Mouse (Mus musculus): ENCODE measurements around the gene Cybrd1. TPM values are rescaled to one million over a fixed set of nuclear protein-coding genes. Genes with fewer than 3 reads are reported as not detected.

Cybrd1 gene
- polyA plus RNA-seq, 1 experiment from 2014 or later = 7.8 TPM

DNA sequence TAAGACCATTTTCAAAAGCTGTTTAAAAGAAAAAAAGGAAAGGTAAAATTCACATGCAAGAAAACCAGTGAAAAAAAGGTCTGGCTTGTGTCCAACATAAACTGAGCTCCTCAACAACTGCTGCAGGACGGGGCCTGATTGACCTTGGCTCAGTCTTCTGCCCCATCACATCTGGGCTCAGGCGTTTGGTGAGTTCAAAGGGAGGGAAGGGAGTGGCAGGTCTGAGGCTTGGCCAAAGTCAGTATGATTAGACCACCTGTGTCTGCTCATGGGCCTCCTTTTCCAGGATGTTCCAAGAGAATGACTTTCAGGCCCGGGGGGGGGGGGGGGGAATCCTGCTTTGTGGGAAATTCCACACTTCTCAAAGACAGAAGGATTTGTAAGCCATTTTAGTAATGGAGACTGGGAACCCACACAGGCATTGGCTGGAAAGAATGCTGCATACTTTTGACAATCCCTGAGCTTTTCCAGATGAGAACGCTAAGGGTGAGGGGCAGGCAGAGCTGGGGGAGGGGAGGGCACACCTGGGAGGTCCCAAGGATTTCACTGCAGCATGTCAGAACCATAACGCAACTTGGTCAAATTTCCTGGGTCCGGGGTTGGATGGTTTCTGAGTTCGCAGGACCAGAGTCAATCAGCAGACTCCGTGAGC lies 63.0 kb downstream of the Cybrd1 start:
- Histone ChIP-seq H3K27ac (no peak overlapping the region), H3K4me3 (replicated peaks) (no peak overlapping the region), H3K9ac (no peak overlapping the region), H3K4me2 (no peak overlapping the region), H3K36me3 (no peaks in the 10 kb centered on the region), H3K4me1 (no peaks in the 10 kb centered on the region), H3K27me3 (replicated peaks) (no peaks in the 10 kb centered on the region), H3K9me3 (no peaks in the 10 kb centered on the region)
- no peak; the same call in 1 of the 2 replicates for ATAC-seq (ENCODE audit: insufficient read depth, low FRiP score, low read depth)
- 34% methylated on average over 8 of the region's 8 CpGs for WGBS

DNA sequence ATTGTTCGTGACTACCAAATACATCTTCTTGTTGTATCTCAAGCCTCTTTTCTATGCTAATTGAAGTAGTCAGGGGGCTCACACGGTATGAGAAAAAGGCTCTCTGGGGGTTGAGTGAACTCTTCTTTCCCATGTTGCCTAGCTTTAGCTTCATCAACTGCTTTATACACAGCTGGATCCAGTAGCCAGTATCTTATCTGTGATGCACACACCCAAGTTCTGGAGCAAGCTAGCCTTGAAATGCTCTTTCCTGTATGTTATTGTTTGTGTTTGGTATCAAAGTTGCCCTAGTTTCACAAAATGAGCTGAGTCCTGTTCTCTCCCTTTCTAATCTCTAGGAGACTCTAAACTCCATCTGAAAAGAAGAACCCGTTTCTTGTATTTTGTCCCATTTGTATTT lies 70.2 kb downstream of the Cybrd1 start:
- no peak for ATAC-seq (ENCODE audit: insufficient read depth, low FRiP score, low read depth)
- Histone ChIP-seq H3K27ac (no peak overlapping the region), H3K27me3 (replicated peaks) (no peaks in the 10 kb centered on the region), H3K4me1 (no peaks in the 10 kb centered on the region), H3K4me3 (replicated peaks) (no peak overlapping the region), H3K9ac (no peak overlapping the region), H3K36me3 (no peaks in the 10 kb centered on the region), H3K4me2 (no peak overlapping the region), H3K9me3 (no peaks in the 10 kb centered on the region)
- 67% methylated on average over 3 of the region's 3 CpGs for WGBS

- Histone ChIP-seq H3K9me3 (no peaks in the 10 kb centered on the region), H3K27me3 (replicated peaks) (no peaks in the 10 kb centered on the region), H3K4me2 (no peak overlapping the region), H3K4me1 (no peaks in the 10 kb centered on the region), H3K36me3 (no peaks in the 10 kb centered on the region), H3K27ac (no peak overlapping the region), H3K9ac (no peak overlapping the region), H3K4me3 (replicated peaks) (no peak overlapping the region)
- 52% methylated on average over 2 of the region's 2 CpGs for WGBS
- peak; percentile 35; the same call in 1 of the 2 replicates for ATAC-seq (ENCODE audit: insufficient read depth, low FRiP score, low read depth)
Observed at GRCm38 (mm10) chr2:71188861-71189260, 71.1 kb downstream of the Cybrd1 start.

DNA sequence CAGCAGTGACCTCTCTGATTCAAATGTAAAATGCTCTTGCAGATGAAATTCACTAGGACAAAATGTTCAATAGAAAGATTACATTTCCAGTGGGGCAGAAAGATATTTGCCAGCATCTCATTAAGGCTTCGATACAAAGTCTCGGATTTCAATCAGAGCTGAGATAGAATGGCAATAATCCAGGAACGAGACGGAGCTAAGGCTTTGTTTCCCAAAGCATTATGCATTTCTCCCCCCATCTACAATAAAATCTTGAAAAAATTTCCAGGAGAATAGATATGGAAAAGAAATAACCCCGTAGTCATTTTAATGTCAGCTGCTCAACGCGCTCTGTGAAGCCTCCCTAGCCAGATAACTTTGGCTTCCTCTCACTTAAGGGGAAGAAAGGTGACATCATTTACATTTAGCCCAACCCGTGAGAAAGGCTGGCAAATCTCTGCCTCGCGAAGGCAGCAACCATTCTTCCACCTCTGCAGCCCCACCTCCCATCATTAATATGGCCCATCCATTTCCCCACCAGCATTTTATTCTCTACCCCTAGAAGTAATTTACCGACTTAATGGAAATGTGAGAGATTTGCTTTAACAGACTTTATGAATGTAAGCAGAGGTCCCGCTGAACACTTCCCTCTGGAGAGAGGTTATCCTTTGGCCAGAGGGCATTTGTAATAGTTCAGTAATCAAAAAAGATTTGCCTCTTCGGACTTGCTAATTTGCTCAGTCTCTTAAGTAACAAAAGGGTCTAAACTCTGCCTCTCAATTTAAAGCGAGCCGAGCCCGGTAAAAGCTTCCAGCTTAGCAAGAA lies 73.9 kb downstream of the Cybrd1 start:
- no peak for ATAC-seq (ENCODE audit: insufficient read depth, low FRiP score, low read depth)
- no peaks in the 10 kb centered on the region for H3K27me3 ChIP-seq (replicated peaks)
- 0 out of 2 replicates have a peak overlapping the region, but pooled peaks have one; percentile 6 for H3K4me2 ChIP-seq
- no peaks in the 10 kb centered on the region for H3K9me3 ChIP-seq
- H3K27ac ChIP-seq = no peak overlapping the region
- H3K4me1 ChIP-seq = no peaks in the 10 kb centered on the region
- 29% methylated on average over 16 of the region's 16 CpGs for WGBS
- no peak overlapping the region for H3K4me3 ChIP-seq (replicated peaks)
- H3K36me3 ChIP-seq = no peaks in the 10 kb centered on the region
- no peak overlapping the region for H3K9ac ChIP-seq

DNA sequence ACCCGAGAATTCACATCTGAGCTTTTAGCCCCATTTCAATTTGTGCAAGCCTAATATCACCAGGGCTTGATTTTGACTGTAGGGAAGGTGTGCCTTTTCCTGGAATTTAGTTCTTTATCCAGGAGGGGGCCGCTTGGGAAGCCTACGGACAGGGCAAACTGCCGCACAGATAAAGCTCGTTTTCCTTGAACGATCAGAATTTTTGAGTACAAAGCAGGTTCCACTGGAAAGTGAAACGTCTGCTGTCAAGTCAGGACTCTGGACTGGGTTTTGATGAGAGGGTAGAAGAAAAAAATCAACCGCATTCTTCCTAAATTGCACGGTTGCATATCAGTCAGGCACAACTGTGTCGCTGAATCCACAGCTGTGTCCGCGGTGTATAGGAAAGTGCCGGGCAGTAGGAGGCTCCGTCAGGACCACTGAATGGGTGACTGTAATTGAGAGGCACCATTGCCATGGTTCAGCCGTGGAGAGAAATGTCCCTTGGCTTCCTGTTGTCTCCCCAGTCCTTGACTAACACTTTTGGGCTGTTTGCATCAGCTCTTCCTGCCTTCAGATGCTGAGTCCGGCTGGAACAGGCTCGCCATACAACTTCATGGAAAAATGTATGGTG lies 74.6 kb downstream of the Cybrd1 start:
- no peak for ATAC-seq (ENCODE audit: insufficient read depth, low FRiP score, low read depth)

More for the DNA sequence above, 74.6 kb downstream of the Cybrd1 start:
- Histone ChIP-seq H3K27ac (no peak overlapping the region), H3K4me2 (0 out of 2 replicates have a peak overlapping the region, but pooled peaks have one; percentile 6), H3K9me3 (no peaks in the 10 kb centered on the region), H3K27me3 (replicated peaks) (no peaks in the 10 kb centered on the region), H3K9ac (no peak overlapping the region), H3K4me1 (peaks cover 4% of the 10 kb centered on the region; the same call in 1 of the 2 replicates), H3K4me3 (replicated peaks) (no peak overlapping the region), H3K36me3 (no peaks in the 10 kb centered on the region)
- WGBS = 58% methylated on average over 17 of the region's 17 CpGs

Other genes starting within 250 kb of the Cybrd1 start
- gene Dcaf17, start 62.6 kb upstream of the Cybrd1 start, polyA plus RNA-seq (2015; fragmentation: Nextera tagmentation; extraction: Ambion mirVana) = 39.4 and 42.8 TPM in 2 replicates
- gene Mettl8, start 62.3 kb upstream of the Cybrd1 start, polyA plus RNA-seq (2015; fragmentation: Nextera tagmentation; extraction: Ambion mirVana) = 15.3 and 16.7 TPM in 2 replicates
- gene Dync1i2, start 93.8 kb downstream of the Cybrd1 start, polyA plus RNA-seq (2015; fragmentation: Nextera tagmentation; extraction: Ambion mirVana) = 78.1 and 80.5 TPM in 2 replicates
- gene Slc25a12, start 249.8 kb downstream of the Cybrd1 start, polyA plus RNA-seq (2015; fragmentation: Nextera tagmentation; extraction: Ambion mirVana) = 30.0 and 33.8 TPM in 2 replicates